Mouse (Mus musculus): ENCODE results near the gene Med29.

Gene Med29

DNA sequence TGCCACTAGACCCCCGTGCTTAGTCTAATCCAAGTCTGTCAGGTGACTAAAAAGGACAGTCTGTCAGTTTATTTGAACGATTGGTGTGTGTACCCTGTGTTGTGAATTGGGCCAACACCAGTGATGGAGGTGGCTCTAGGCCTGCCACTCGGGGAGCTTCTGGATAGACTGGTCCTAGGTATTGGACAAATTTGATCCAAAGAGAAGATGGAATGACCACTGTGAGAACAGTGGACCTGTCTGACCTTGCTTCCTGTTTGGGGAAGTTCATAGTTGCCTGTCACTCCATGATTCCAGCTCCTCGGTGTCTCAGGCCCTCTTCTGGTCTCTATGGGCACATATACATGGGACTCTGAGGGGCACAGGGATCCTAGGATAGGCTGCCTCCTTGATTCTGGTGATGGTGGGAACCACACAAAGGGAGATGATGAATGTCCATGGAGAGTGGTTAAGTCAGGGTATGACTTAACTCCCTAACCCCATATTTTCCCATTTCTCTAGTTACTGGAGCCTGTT lies 40.8 kb downstream of the Med29 start:
- DNase-seq = peak; percentile 3

DNA sequence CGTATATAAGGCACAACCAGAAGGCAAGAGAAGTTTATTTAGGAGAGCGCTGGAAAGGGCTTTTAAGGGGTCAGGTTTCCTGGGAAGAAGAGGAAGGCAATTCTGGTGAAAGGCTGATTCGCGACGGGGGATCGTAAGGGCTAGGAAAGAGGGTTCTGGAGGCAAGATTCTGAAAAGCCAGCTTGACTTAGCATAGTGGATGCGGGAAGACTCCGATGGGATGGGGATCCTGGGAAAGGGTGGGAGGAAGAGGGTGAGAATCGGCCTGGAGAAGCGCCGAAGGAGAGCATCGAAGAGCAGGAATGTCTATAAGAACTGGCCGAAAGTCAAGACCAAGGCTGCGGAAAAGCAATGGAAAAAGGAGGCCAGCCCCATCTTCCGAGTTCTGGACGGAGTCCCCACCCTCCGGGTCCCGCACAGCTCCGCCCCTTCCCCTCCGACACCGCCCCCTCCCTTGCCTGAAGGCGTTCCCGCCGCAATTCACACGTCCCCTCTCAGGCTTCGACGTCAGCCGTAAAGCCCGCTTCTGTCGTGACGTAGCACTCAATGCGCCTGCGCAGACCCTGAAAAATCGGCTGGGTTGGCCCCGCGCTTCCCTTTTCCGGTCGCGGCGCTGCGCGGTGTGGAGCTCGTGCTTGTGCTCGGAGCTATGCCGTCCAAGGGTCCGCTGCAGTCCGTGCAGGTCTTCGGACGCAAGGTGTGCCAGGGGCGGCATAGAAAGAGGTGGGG lies 42.2 kb downstream of the Med29 start, which contains the start of gene Rps16:
Gene Rps16 (plus strand): TSS at position 498 of the 729 bp plus-strand sequence.
- DNase-seq = peak; percentile 99

DNA sequence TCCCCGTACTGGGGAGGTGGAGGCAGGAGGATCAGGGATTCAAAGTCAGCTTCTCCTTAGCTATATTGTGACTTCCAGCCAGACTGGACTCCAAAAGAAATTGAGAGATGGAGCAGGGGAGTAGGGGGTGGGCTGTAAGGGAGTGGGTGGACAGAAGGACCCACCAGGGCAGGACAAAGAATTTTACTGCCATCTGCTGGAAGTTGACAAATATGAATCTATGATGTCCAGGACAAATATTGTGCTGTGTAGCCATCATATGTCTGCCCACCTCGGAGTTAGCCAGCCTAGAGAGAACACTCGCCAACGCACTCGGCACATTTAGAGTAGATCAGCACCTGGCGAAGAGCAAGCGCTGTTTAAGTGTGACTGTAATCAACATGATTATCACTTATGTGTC lies 43.9 kb downstream of the Med29 start:
- DNase-seq = no peak

DNA sequence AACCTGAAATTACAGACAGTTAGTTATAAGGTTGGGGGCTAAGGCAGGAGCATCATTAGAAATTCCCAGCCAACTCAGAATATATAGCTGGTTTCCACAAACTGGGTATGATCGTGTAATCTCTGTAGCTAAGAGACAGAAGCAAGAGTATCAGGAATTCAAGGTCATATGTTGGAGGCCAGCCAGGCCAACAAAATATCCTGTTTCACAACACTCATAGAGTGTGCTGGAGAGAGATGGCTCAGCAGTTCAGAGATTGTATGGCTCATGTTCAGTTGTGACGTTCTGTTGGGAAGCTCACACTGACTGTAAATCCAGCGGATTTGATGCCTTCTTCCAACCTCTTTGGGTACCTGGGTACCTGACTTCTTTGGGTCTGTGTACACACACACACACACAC lies 44.8 kb downstream of the Med29 start:
- DNase-seq = no peak

DNA sequence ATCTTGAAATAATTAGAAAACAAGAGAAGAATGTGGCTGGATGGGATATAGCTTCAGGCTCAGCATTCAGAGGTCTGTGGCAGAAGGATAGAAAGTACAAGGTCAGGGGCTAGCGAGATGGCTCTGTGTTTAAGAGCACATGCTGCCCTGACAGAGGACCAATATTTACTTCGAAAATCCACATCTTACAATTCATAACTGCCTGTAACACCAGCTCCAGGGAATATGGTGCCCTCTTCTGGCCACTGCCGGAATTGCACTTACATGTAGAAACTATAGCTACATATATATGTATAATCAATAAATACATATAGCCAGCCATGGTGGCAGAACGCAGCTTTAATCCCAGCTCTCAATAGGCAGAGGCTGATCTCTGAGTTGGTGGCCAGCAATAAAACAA lies 47.9 kb downstream of the Med29 start:
- DNase-seq = peak; percentile 69

DNA sequence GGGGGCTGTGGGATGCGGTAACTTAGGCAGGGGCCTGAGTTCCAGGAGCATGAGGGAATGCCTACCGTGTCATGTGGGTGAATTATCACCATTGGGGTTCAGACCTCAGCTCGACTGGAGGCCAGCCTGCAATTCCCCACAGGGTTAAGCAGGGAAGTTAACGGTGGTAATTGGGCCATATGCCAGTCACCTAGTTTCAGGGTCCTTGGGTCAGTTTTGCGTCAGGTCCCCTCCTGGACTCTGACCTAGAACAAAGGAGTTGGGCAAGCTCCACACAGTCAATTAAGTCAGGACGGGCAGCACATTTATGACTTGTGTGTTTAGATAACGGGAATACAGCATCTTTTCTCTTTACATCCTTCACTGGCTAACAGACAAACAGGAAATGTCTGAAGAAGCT lies 51.1 kb downstream of the Med29 start:
- no peak for DNase-seq

DNA sequence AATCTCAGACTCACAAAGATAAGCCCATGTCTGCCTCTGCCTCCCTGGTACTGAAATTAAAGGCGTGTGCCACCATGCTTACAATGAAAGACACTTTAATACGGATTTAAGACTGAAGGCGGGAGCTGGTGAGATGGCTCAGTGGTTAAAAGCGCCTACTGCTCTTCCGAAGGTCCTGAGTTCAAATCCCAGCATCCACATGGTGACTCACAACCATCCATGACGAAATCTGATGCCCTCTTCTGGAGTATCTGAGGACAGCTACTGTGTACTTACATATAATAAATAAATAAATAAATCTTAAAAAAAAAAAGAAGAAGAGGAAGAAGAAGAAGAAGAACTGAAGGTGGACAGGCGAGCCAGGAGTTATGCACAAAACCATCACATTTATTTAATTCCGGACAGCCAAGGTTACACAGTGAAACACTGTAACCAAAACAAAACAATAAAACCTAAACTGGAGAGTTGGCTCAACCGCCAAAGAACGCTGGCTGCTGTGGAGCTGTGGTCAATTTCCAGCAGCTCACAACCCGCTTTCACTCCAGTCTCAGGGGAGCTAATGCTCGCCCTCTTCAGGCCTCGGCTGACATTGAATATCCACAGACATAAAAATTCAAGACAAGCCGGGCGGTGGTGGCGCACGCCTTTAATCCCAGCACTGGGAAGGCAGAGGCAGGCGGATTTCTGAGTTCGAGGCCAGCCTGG lies 53.1 kb downstream of the Med29 start:
- peak; percentile 81 for DNase-seq

DNA sequence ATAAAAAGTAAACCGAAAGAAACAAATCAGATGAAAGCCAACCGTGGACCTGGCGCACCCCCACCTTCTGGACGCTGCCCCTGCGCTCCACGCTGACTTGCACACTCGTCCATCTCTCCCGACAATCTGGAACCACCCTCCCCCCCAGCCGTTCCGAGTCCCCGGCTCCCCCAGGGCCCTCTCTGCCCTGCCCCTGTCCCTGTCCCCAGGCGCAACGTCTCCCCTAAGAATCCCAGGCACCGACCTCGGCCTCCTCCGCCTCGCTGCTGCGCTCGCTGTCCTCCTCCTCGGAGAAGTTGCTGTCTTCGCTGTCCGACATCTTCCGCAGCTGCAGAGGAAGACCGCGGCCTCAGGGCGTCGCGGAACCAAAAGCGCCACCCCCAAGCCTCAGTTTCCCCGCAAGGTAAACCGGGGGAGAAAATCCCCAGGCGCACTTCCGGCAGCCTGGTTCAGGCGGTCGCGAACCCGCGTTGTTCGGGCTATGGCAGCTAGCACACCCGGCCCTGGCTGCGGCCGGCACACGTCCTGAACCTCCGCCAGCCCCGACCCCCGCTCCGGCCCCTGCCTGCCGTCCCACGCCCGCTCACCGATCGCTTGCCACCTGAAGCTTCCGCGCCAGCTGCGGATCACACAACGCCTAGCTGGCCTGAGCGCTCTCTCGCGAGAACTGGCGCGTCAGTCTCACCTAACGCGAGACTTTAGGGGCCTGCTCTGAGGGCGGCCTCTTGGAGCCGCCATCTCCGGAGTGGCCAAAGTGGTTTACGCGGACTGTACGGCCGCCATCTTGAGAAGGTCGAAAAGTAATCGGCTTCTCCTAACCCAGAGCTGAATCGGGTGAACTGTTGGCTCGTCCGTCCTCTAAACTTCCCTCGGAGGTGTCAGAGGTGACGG lies 54.2 kb downstream of the Med29 start, which contains the start of gene Supt5:
Gene Supt5 (minus strand): TSS at position 639 of the 891 bp plus-strand sequence.
- DNase-seq = peak; percentile 98

Data from lung, postnatal 10 days (tissue).